9 mouse cellular contexts compared by ENCODE assay signal in the genomic region with DNA sequence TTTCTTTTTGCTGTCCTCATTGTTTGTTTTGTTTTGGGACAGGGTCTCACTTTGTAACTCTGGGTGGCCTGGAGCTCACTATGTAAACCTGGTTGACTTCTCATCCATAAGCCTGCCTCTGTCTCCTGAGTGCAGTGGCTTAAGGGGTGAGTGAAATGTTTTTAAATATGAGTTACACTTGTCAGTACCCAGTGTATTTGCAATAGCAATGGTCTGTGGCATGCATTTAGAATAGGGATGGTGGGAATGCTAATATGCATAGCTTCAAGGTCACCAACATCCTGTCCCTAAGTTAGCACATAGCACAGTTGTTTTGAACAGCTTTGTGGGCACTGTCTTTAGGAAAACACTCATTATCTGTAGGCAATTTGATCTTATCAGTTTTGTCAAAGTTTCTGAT. TPM values are rescaled to one million over a fixed set of nuclear protein-coding genes. Genes with fewer than 3 reads are reported as not detected.
DNase-seq lines count a peak whose midpoint lies in the region; ATAC-seq and TF ChIP-seq lines count a peak whose summit lies in the region.
"Had no signal": no experiment of that assay in that cellular context is flagged by ENCODE, and none has a peak within 500 bp of the region (broad histone marks: within the 10 kb centered on the region; RNA-seq: fewer than 3 reads in every experiment).

No protein-coding gene starts in this region.

- TF ChIP-seq CTCF in small intestine, adult 2 months (IDR thresholded peaks at IDR 0.05; ENCODE audit: extremely low read depth, insufficient read length, insufficient replicate concordance, low read depth, low read length), result no peak

- peaks cover 22% of the 10 kb centered on the region for H3K4me1 ChIP-seq in hindbrain, embryonic 12.5 days
- peaks cover 27% of the 10 kb centered on the region for H3K4me1 ChIP-seq in hindbrain, embryonic 10.5 days (replicated peaks)
- peaks cover 36% of the 10 kb centered on the region for H3K4me1 ChIP-seq in lung, embryonic 16.5 days (replicated peaks; ENCODE audit: control insufficient read depth, insufficient read depth, low read length)
- peaks cover 38% of the 10 kb centered on the region for H3K4me1 ChIP-seq in forebrain, embryonic 16.5 days (replicated peaks; ENCODE audit: control insufficient read depth, insufficient read depth, low read length)
- peaks cover 21% of the 10 kb centered on the region for H3K4me1 ChIP-seq in small intestine, adult 2 months (ENCODE audit: control insufficient read depth, insufficient read depth, insufficient read length, low read length)

- H3K27me3 ChIP-seq in hindbrain, embryonic 12.5 days, result no peaks in the 10 kb centered on the region
- H3K27me3 ChIP-seq in hindbrain, embryonic 10.5 days (ENCODE audit: insufficient read depth, poor library complexity, severe bottlenecking), result no peaks in the 10 kb centered on the region
- no peaks in the 10 kb centered on the region for H3K27me3 ChIP-seq in lung, embryonic 16.5 days (ENCODE audit: control insufficient read depth, insufficient read depth, low read depth, low read length)
- no peaks in the 10 kb centered on the region for H3K27me3 ChIP-seq in forebrain, embryonic 16.5 days (replicated peaks; ENCODE audit: control insufficient read depth, insufficient read depth, low read length)
- H3K27me3 ChIP-seq in small intestine, adult 2 months (ENCODE audit: control insufficient read depth, insufficient read depth, low read length), result no peaks in the 10 kb centered on the region

- no peak overlapping the region for H3K4me2 ChIP-seq in hindbrain, embryonic 12.5 days (replicated peaks)
- peak overlapping the region; percentile 3 for H3K4me2 ChIP-seq in lung, embryonic 16.5 days (ENCODE audit: low read depth, low read length)
- H3K4me2 ChIP-seq in forebrain, embryonic 16.5 days (ENCODE audit: low read length), result no peak overlapping the region

- H3K9ac ChIP-seq in hindbrain, embryonic 12.5 days, result no peak overlapping the region
- H3K9ac ChIP-seq in lung, embryonic 16.5 days (ENCODE audit: low read length), result 0 out of 2 replicates have a peak overlapping the region, but pooled peaks have one; percentile 1
- no peak overlapping the region for H3K9ac ChIP-seq in forebrain, embryonic 16.5 days (replicated peaks; ENCODE audit: low read depth, low read length)

- no peak for TF ChIP-seq POLR2A in small intestine, adult 2 months (IDR thresholded peaks at IDR 0.05; ENCODE audit: low read depth, low read length)

- H3K4me3 ChIP-seq in hindbrain, embryonic 12.5 days, result no peak overlapping the region
- H3K4me3 ChIP-seq in hindbrain, embryonic 10.5 days, result no peak overlapping the region
- no peak overlapping the region for H3K4me3 ChIP-seq in lung, embryonic 16.5 days (ENCODE audit: low read length)
- H3K4me3 ChIP-seq in forebrain, embryonic 16.5 days (replicated peaks; ENCODE audit: low read length), result no peak overlapping the region
- H3K4me3 ChIP-seq in small intestine, adult 2 months (ENCODE audit: low read depth, low read length), result no peak overlapping the region
- H3K4me3 ChIP-seq: myocyte had no signal

- no peak for DNase-seq in hindbrain, embryonic 10.5 days (ENCODE audit: low spot score)
- no peak for DNase-seq in lung, adult 18-20 months
- no peak for DNase-seq in adrenal gland, adult (ENCODE audit: inconsistent age in 2 of 2, low spot score in 1 of 2)
- no peak for DNase-seq in spleen, postnatal 14 days (ENCODE audit: low spot score in 2 of 2)

- peak overlapping the region; percentile 61; the same call in 1 of the 2 replicates for H3K27ac ChIP-seq in hindbrain, embryonic 12.5 days
- no peak overlapping the region; the same call in 1 of the 2 replicates for H3K27ac ChIP-seq in hindbrain, embryonic 10.5 days
- H3K27ac ChIP-seq in lung, embryonic 16.5 days (ENCODE audit: low read length), result peak overlapping the region; percentile 98
- peak overlapping the region; percentile 84 for H3K27ac ChIP-seq in forebrain, embryonic 16.5 days (ENCODE audit: low read length)
- peak overlapping the region; percentile 49; the same call in 1 of the 2 replicates for H3K27ac ChIP-seq in small intestine, adult 2 months (ENCODE audit: insufficient read depth, low read depth, low read length)

- H3K36me3 ChIP-seq in hindbrain, embryonic 12.5 days, result no peaks in the 10 kb centered on the region
- H3K36me3 ChIP-seq in hindbrain, embryonic 10.5 days, result no peaks in the 10 kb centered on the region
- H3K36me3 ChIP-seq in lung, embryonic 16.5 days (ENCODE audit: control insufficient read depth, insufficient read depth, low read length), result no peaks in the 10 kb centered on the region
- H3K36me3 ChIP-seq in forebrain, embryonic 16.5 days (ENCODE audit: control insufficient read depth, insufficient read depth), result no peaks in the 10 kb centered on the region
- no peaks in the 10 kb centered on the region for H3K36me3 ChIP-seq in small intestine, adult 2 months (ENCODE audit: control insufficient read depth, insufficient read depth, low read length)

- H3K9me3 ChIP-seq in hindbrain, embryonic 12.5 days (replicated peaks), result no peaks in the 10 kb centered on the region
- H3K9me3 ChIP-seq in hindbrain, embryonic 10.5 days, result no peaks in the 10 kb centered on the region
- no peaks in the 10 kb centered on the region for H3K9me3 ChIP-seq in lung, embryonic 16.5 days (ENCODE audit: control insufficient read depth, low read length)
- H3K9me3 ChIP-seq in forebrain, embryonic 16.5 days (ENCODE audit: control insufficient read depth, low read length), result no peaks in the 10 kb centered on the region

- no peak for ATAC-seq in hindbrain, embryonic 12.5 days (ENCODE audit: low FRiP score)
- no peak for ATAC-seq in lung, embryonic 16.5 days (ENCODE audit: low read depth)
- no peak for ATAC-seq in forebrain, embryonic 16.5 days

RNA-seq across cellular contexts. Expression of a gene that starts 21.2 kb away (rescaled TPM):
- 13.0 and 19.4 TPM in 2 replicates for polyA plus RNA-seq in hindbrain, embryonic 12.5 days (2016; fragmentation: Nextera tagmentation; extraction: Ambion mirVana)
- 1.7 and 2.9 TPM in 2 replicates for polyA plus RNA-seq in hindbrain, embryonic 10.5 days (2016; fragmentation: Nextera tagmentation; extraction: Ambion mirVana)
- polyA plus RNA-seq in lung, embryonic 16.5 days (2015; fragmentation: Nextera tagmentation; extraction: Ambion mirVana), result 2.4 and 4.7 TPM in 2 replicates
- polyA plus RNA-seq in forebrain, embryonic 16.5 days (2015; fragmentation: Nextera tagmentation; extraction: Ambion mirVana), result 33.3 and 38.0 TPM in 2 replicates
- polyA plus RNA-seq in small intestine, adult 2 months (2012; rRNA removed), result 20.5 and 53.6 TPM in 2 replicates

RNA-seq across cellular contexts. Expression of a gene that starts 45.1 kb away (rescaled TPM):
- polyA plus RNA-seq in hindbrain, embryonic 12.5 days (2016; fragmentation: Nextera tagmentation; extraction: Ambion mirVana), result 6.3 and 6.9 TPM in 2 replicates
- 4.1 and 4.9 TPM in 2 replicates for polyA plus RNA-seq in hindbrain, embryonic 10.5 days (2016; fragmentation: Nextera tagmentation; extraction: Ambion mirVana)
- 17.4 and 21.3 TPM in 2 replicates for polyA plus RNA-seq in lung, embryonic 16.5 days (2015; fragmentation: Nextera tagmentation; extraction: Ambion mirVana)
- polyA plus RNA-seq in forebrain, embryonic 16.5 days (2015; fragmentation: Nextera tagmentation; extraction: Ambion mirVana), result 11.6 and 14.3 TPM in 2 replicates
- 15.0 and 15.1 TPM in 2 replicates for polyA plus RNA-seq in small intestine, adult 2 months (2012; rRNA removed)
